Mouse (Mus musculus) natural killer cell, adult 2 months (primary cell): ENCODE measurements at regions not wholly inside any gene's neighbourhood (a gene's known extent, or its start where the extent isn't known, plus 50 kb on each side); places are given as distances from the start of the nearest gene placed in this dataset.

ENCODE experiments used
- DNase-seq, 2 experiments: peaks; one replicate each; pipeline ENCODE4 v3.0.0; 2022; ENCODE audit warnings: low spot score in 2 of 2

GRCm38 (mm10) chr7:136365318-136366211 lies 528.8 kb upstream of the Mgmt start:
- DNase-seq: no peak

- DNase-seq: no peak
Measured at GRCm38 (mm10) chr7:136377259-136377658, 517.2 kb upstream of the Mgmt start.

GRCm38 (mm10) chr7:136377742-136378141 lies 516.7 kb upstream of the Mgmt start:
- DNase-seq: no peak

GRCm38 (mm10) chr7:136378321-136378720 lies 516.1 kb upstream of the Mgmt start:
- no peak for DNase-seq

GRCm38 (mm10) chr7:136379319-136379718 lies 515.1 kb upstream of the Mgmt start:
- no peak for DNase-seq

GRCm38 (mm10) chr7:136379741-136380140 lies 514.7 kb upstream of the Mgmt start:
- DNase-seq: no peak

GRCm38 (mm10) chr7:136383296-136383695 lies 511.1 kb upstream of the Mgmt start:
- DNase-seq: no peak

- no peak for DNase-seq
Measured at GRCm38 (mm10) chr7:136387736-136388135, 506.7 kb upstream of the Mgmt start.

GRCm38 (mm10) chr7:136390066-136390465 lies 504.3 kb upstream of the Mgmt start:
- no peak for DNase-seq

- DNase-seq: no peak
Measured at GRCm38 (mm10) chr7:136393454-136393853, 501.0 kb upstream of the Mgmt start.

- no peak for DNase-seq
Measured at GRCm38 (mm10) chr7:136395838-136396237, 498.6 kb upstream of the Mgmt start.

GRCm38 (mm10) chr7:136397101-136397500 lies 497.3 kb upstream of the Mgmt start:
- no peak for DNase-seq

GRCm38 (mm10) chr7:136402688-136403597 lies 491.5 kb upstream of the Mgmt start:
- DNase-seq: no peak

GRCm38 (mm10) chr7:136405391-136405790 lies 489.0 kb upstream of the Mgmt start:
- no peak for DNase-seq

- no peak for DNase-seq
Measured at GRCm38 (mm10) chr7:136406258-136407100, 487.9 kb upstream of the Mgmt start.

- DNase-seq: no peak
Measured at GRCm38 (mm10) chr7:136414808-136415207, 479.6 kb upstream of the Mgmt start.

GRCm38 (mm10) chr7:136417327-136417726 lies 477.1 kb upstream of the Mgmt start:
- no peak for DNase-seq

- no peak for DNase-seq
Measured at GRCm38 (mm10) chr7:136423846-136424531, 470.4 kb upstream of the Mgmt start.

GRCm38 (mm10) chr7:136427164-136427563 lies 467.2 kb upstream of the Mgmt start:
- no peak for DNase-seq

- DNase-seq: no peak
Measured at GRCm38 (mm10) chr7:136430085-136431011, 464.1 kb upstream of the Mgmt start.
